Mouse (Mus musculus) liver, embryonic 14.5 days (tissue): ENCODE measurements at regions not wholly inside any gene's neighbourhood (a gene's known extent, or its start where the extent isn't known, plus 50 kb on each side); places are given as distances from the start of the nearest gene placed in this dataset.

ENCODE experiments used
- CTCF ChIP-seq: IDR thresholded peaks from 2 replicates; pipeline ENCODE4 v1.5.1; 2016; ENCODE audit warnings: antibody characterized with exemption, low read depth, control low read depth
- EP300 ChIP-seq: IDR thresholded peaks from 2 replicates; pipeline ENCODE4 v1.6.1; 2016; ENCODE audit warnings: antibody characterized with exemption, low read depth

GRCm38 (mm10) chr3:119893165-119893910 lies 109.1 kb upstream of the Ptbp2 start:
- TF ChIP-seq CTCF (no peak), EP300 (no peak)
